Mouse (Mus musculus) limb, embryonic 15.5 days (tissue): ENCODE data around the gene Fnbp1l. TPM values are rescaled to one million over a fixed set of nuclear protein-coding genes. Genes with fewer than 3 reads are reported as not detected.

Source experiments
- ATAC-seq: fragments of 200-750 bp; cut with Nextera tagmentation; 2 replicates; pipeline ENCODE4 v1.8.0; 2017; ENCODE audit warnings: low read depth, moderate TSS enrichment; ENCODE audit not compliant: insufficient number of reproducible peaks, low FRiP score, low TSS enrichment
- H3K27ac ChIP-seq: fragments of 300-500 bp; sonication (generic); 2 replicates; pipeline ENCODE4 v1.5.1; 2015; ENCODE audit warnings: moderate library complexity, mild to moderate bottlenecking, inconsistent platforms
- H3K27me3 ChIP-seq: fragments of 300-500 bp; sonication (generic); 2 replicates; pipeline ENCODE4 v1.6.1; 2015; ENCODE audit warnings: inconsistent platforms
- H3K36me3 ChIP-seq: fragments of 300-500 bp; sonication (generic); 2 replicates; pipeline ENCODE4 v1.6.1; 2015; ENCODE audit warnings: inconsistent platforms
- H3K4me1 ChIP-seq: fragments of 300-500 bp; sonication (generic); 2 replicates; pipeline ENCODE4 v1.6.1; 2015; ENCODE audit warnings: inconsistent platforms
- H3K4me2 ChIP-seq: fragments of 300-500 bp; sonication (generic); 2 replicates; pipeline ENCODE4 v1.6.1; 2015; ENCODE audit warnings: mild to moderate bottlenecking, inconsistent platforms
- H3K4me3 ChIP-seq: fragments of 300-500 bp; sonication (generic); 2 replicates; pipeline ENCODE4 v1.5.1; 2015; ENCODE audit warnings: mild to moderate bottlenecking, inconsistent platforms
- H3K9ac ChIP-seq: fragments of 300-500 bp; sonication (generic); 2 replicates; pipeline ENCODE4 v1.6.1; 2015; ENCODE audit warnings: inconsistent platforms
- H3K9me3 ChIP-seq: fragments of 300-500 bp; sonication (generic); 2 replicates; pipeline ENCODE4 v1.6.1; 2016; ENCODE audit warnings: inconsistent platforms
- WGBS: fragments of 180-500 bp; shearing (Covaris S2); methylation state at CpG from one replicate; pipeline ENCODE4 v1.1.7; 2015; 5-methylcytosine and 5-hydroxymethylcytosine counted together
- polyA plus RNA-seq: library from polyadenylated mRNA; unstranded; fragments of >200 nt; fragmentation: Nextera tagmentation; extraction: Ambion mirVana; gene quantifications from 2 replicates; pipeline ENCODE4 v1.2.1, GENCODE M21; 2015

Gene Fnbp1l
- polyA plus RNA-seq, 1 experiment from 2014 or later: 48.9 TPM

GRCm38 (mm10) chr3:122547469-122547868 is 72.0 kb downstream of the Fnbp1l start:
- Histone ChIP-seq H3K27me3 (no peaks in the 10 kb centered on the region), H3K4me1 (no peaks in the 10 kb centered on the region), H3K9me3 (no peaks in the 10 kb centered on the region), H3K36me3 (peaks cover 32% of the 10 kb centered on the region), H3K27ac (no peak overlapping the region), H3K4me2 (no peak overlapping the region), H3K9ac (no peak overlapping the region), H3K4me3 (no peak overlapping the region)
- ATAC-seq: no peak
- 81% methylated on average over 4 of the region's 4 CpGs for WGBS

DNA sequence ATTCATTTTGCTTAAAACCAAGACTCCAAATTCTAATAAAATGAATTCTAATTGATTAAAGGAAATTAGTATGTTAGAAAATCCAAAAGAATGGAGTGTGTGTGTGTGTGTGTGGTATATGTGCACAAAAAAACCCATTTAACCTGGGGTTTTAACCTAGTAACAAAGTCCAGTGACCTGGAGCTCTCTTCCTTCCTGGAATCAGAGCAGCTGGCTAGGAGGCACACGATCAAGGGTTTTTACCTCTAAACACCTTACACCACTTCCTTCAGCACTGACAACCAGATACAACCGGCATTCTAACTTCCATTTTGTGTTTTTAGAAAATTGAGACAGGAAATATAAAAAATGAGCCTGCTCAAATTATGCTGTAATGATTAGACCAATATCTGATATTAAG is 74.2 kb downstream of the Fnbp1l start:
- no peak overlapping the region for H3K9ac ChIP-seq
- H3K27me3 ChIP-seq: no peaks in the 10 kb centered on the region
- no peaks in the 10 kb centered on the region for H3K9me3 ChIP-seq
- no peaks in the 10 kb centered on the region for H3K4me1 ChIP-seq
- no peak overlapping the region for H3K4me3 ChIP-seq
- no peak for ATAC-seq
- H3K27ac ChIP-seq: no peak overlapping the region
- H3K4me2 ChIP-seq: no peak overlapping the region
- peaks cover 50% of the 10 kb centered on the region for H3K36me3 ChIP-seq
- WGBS: 78% methylated on average over 2 of the region's 2 CpGs

DNA sequence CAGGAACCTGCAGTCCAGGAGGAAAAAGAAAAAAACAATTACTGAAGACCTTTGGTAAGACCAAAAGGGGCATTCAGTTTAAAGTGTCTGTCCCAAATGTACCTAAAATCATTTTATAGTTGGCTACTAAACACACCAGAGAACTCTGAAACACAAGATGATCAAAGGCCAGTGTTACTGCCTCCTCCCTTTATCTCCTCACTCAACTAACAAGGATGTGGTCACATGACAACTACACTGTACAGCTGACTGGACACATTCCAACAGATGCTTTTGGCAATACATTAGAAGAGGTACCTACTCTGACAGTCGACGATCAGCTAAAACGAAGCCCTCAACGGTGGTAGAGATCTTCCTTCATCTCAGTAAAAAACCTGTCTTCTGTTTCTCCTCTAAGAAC is 78.6 kb downstream of the Fnbp1l start:
- no peak for ATAC-seq
- H3K4me2 ChIP-seq: no peak overlapping the region
- H3K4me1 ChIP-seq: no peaks in the 10 kb centered on the region
- H3K36me3 ChIP-seq: peaks cover 64% of the 10 kb centered on the region
- no peak overlapping the region for H3K9ac ChIP-seq
- no peaks in the 10 kb centered on the region for H3K27me3 ChIP-seq
- no peak overlapping the region for H3K27ac ChIP-seq
- H3K4me3 ChIP-seq: no peak overlapping the region
- no peaks in the 10 kb centered on the region for H3K9me3 ChIP-seq
- 77% methylated on average over 4 of the region's 4 CpGs for WGBS

DNA sequence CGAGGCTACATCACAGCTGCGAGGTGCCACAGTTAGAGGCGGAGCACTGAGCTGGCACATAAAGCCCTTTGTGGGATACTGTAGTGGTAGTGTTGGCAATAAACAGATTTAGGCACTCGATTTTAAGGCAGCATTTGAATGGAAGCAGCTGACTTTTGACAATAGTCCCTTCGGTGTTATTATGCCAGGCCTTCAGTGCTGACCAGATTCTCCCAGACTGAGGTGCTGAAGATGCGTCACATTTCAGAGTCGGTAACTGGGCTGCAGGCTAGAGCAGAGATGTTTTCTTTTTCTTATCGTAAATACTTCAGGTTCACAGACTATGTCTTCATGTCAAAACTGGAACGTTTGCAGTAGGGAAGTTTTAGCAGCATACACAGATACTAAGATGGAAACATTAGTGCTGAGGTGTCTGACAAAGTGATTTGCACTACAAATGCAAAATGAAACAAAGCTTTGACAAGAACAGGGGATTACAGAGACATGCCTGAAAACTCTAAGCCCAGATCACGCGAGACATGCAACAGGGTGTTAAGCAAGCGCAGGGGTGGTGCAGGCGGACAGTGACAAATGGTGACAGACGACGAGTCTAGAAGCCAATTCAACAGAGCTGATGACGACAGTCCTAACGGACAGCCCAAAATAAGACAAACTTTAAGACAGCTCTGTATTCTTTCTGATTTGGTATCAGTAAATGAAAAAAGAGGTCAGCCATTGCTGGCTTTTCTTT is 79.4 kb downstream of the Fnbp1l start:
- H3K27ac ChIP-seq: no peak overlapping the region
- H3K9ac ChIP-seq: no peak overlapping the region
- no peak overlapping the region for H3K4me3 ChIP-seq
- ATAC-seq: no peak
- H3K4me2 ChIP-seq: no peak overlapping the region
- H3K27me3 ChIP-seq: no peaks in the 10 kb centered on the region
- no peaks in the 10 kb centered on the region for H3K4me1 ChIP-seq
- H3K36me3 ChIP-seq: peaks cover 62% of the 10 kb centered on the region
- 80% methylated on average over 17 of the region's 17 CpGs for WGBS
- no peaks in the 10 kb centered on the region for H3K9me3 ChIP-seq

DNA sequence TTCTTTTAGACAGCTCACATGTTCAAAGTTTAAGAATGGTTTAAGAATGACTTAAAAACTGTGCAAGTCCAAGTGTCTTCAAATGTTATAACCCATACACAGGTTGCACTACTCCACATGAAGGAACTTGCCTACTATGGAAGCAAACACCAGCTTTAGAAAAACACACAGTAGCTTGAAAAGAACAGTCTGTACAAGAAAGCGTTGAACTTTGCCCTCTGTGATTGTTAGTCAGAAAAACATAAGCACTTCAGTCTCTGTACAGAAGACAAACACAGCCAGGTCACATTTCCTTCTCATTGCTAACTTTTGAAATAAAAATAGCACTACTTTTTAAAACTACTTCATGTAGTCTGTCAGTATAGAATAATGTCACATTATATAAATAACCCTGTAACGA is 80.7 kb downstream of the Fnbp1l start:
- no peak for ATAC-seq
- WGBS: 86% methylated on average over 2 of the region's 2 CpGs
- Histone ChIP-seq H3K9me3 (no peaks in the 10 kb centered on the region), H3K9ac (no peak overlapping the region), H3K4me3 (no peak overlapping the region), H3K27me3 (no peaks in the 10 kb centered on the region), H3K36me3 (peaks cover 51% of the 10 kb centered on the region), H3K4me2 (no peak overlapping the region), H3K27ac (no peak overlapping the region), H3K4me1 (no peaks in the 10 kb centered on the region)

DNA sequence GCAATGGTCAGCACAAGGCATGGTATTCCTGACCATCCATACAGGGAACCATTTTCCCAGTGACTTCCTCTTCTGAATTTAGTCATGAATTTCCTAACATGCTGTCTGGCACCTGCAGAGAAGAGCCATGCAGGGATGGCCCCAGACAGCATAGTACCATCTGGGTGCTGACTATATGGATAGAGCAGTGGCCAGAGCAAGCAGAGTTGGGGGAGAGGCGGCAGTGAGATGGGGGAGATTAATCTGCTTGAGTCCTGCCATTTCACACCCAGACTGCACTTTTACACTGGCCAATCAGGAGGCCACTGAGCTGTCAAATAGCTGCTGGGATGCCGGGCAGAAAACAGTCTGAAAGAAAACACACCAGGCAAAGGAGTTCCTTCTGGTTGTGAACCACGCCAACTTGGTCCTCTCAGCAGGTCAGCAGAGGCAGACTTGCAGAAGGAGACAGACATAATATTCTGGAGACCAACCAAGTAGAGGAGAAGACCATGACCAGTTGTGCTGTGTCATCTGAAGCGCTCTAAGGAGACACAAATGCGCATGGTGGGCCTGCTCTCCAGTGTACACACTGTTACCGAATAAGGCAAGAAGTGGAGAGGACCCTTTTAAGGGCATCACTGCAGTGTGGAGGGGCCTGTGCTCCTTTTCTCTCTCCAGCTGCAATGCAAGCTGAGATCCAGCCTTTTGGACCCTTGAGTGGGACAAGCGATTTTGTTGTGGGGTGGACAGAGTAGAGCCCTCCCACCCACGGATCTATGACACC is 83.4 kb downstream of the Fnbp1l start:
- H3K9ac ChIP-seq: no peak overlapping the region
- no peaks in the 10 kb centered on the region for H3K9me3 ChIP-seq
- WGBS: 90% methylated on average over 8 of the region's 8 CpGs
- H3K4me1 ChIP-seq: no peaks in the 10 kb centered on the region
- ATAC-seq: no peak
- no peak overlapping the region for H3K4me3 ChIP-seq
- H3K27me3 ChIP-seq: no peaks in the 10 kb centered on the region
- peaks cover 36% of the 10 kb centered on the region for H3K36me3 ChIP-seq
- H3K27ac ChIP-seq: no peak overlapping the region
- no peak overlapping the region for H3K4me2 ChIP-seq

DNA sequence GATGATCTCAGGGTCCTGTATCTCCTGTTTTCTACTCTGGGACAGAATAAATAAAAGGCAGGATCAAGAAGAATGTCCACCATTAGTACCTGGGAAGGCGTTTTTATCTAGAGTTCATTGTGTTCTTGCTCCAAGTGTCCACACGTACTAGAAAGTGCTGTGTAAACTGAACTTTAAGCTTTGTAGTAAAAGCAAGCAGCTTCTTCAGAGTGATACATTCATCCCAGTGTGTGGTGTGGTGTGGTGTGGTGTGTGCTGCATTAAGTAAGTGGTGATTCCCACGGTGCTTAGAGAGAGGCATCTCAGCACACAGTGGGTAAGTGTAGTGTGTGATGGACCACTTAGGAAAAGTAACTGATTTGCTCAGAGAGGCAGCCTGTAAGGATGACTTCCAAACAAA is 91.0 kb downstream of the Fnbp1l start:
- peaks cover 6% of the 10 kb centered on the region for H3K36me3 ChIP-seq
- 82% methylated on average over 3 of the region's 3 CpGs for WGBS
- H3K4me1 ChIP-seq: no peaks in the 10 kb centered on the region
- no peaks in the 10 kb centered on the region for H3K9me3 ChIP-seq
- no peak overlapping the region for H3K9ac ChIP-seq
- H3K27ac ChIP-seq: no peak overlapping the region
- no peaks in the 10 kb centered on the region for H3K27me3 ChIP-seq
- ATAC-seq: no peak
- H3K4me2 ChIP-seq: no peak overlapping the region
- H3K4me3 ChIP-seq: no peak overlapping the region

- H3K9me3 ChIP-seq: no peaks in the 10 kb centered on the region
- ATAC-seq: no peak
- no peak overlapping the region for H3K4me2 ChIP-seq
- H3K27ac ChIP-seq: no peak overlapping the region
- 39% methylated on average over 1 of the region's 1 CpGs for whole genome bisulfite sequencing
- no peaks in the 10 kb centered on the region; the same call in 1 of the 2 replicates for H3K27me3 ChIP-seq
- H3K36me3 ChIP-seq: no peaks in the 10 kb centered on the region
- peaks cover 34% of the 10 kb centered on the region for H3K4me1 ChIP-seq
- H3K4me3 ChIP-seq: no peak overlapping the region
- no peak overlapping the region for H3K9ac ChIP-seq
These were observed 98.2 kb downstream of the Fnbp1l start for GRCm38 (mm10) chr3:122521294-122521693.

DNA sequence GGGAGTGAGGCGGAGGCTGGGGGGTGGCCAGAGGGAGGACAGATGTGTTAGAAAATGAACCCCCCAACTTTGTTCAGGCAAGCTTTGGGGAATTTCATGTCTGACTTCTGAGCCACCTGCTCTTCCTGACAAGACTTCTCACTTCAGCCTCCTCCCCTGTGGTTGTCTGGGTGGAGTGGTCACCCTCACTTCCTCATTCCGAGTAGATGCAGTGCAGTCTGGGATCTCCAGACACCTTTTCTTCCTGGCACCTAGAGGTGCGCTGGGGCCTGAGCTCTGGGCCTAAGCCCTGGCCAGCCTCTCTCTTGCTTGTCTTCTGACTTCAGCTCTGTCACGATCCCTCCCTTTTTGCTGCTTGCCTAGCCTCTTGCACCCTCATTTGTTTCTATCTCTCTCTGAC is 98.6 kb downstream of the Fnbp1l start:
- 86% methylated on average over 4 of the region's 4 CpGs for WGBS
- H3K9ac ChIP-seq: no peak overlapping the region
- no peak for ATAC-seq
- no peak overlapping the region for H3K4me2 ChIP-seq
- no peak overlapping the region for H3K4me3 ChIP-seq
- no peak overlapping the region for H3K27ac ChIP-seq
- H3K9me3 ChIP-seq: no peaks in the 10 kb centered on the region
- peaks cover 37% of the 10 kb centered on the region for H3K4me1 ChIP-seq
- H3K36me3 ChIP-seq: no peaks in the 10 kb centered on the region
- peaks cover 4% of the 10 kb centered on the region for H3K27me3 ChIP-seq

- H3K4me1 ChIP-seq: peaks cover 42% of the 10 kb centered on the region
- H3K4me2 ChIP-seq: no peak overlapping the region
- no peaks in the 10 kb centered on the region for H3K9me3 ChIP-seq
- H3K36me3 ChIP-seq: no peaks in the 10 kb centered on the region
- H3K27ac ChIP-seq: no peak overlapping the region
- ATAC-seq: no peak
- peaks cover 6% of the 10 kb centered on the region for H3K27me3 ChIP-seq
- no peak overlapping the region for H3K4me3 ChIP-seq
- WGBS: 51% methylated on average over 3 of the region's 3 CpGs
- no peak overlapping the region for H3K9ac ChIP-seq
These were observed 99.2 kb downstream of the Fnbp1l start for GRCm38 (mm10) chr3:122520365-122520764.

DNA sequence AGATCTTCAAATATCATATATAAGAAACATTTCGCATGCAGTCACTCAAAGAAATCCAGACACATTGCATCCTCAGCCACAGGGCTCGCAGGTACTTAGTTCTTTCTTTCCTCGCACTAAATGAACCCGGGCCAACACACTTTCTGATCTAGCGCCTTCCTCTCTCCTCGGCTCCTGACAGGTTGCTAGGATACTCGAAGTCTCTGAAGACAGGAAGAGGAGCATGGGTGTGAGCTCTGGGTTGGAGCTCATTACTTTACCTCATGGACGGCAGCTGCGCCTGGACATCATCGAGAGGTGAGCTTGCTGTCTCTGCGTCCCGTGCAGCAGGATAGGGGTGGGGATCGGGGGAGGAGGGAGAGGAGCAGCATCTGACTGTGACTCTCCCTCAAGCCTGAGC is 100.4 kb downstream of the Fnbp1l start:
- H3K27me3 ChIP-seq: peaks cover 6% of the 10 kb centered on the region
- H3K9me3 ChIP-seq: no peaks in the 10 kb centered on the region
- peaks cover 49% of the 10 kb centered on the region for H3K4me1 ChIP-seq
- no peak overlapping the region for H3K27ac ChIP-seq
- peak overlapping the region; percentile 30 for H3K4me2 ChIP-seq
- 0 out of 2 replicates have a peak overlapping the region, but pooled peaks have one; percentile 0 for H3K4me3 ChIP-seq
- H3K36me3 ChIP-seq: no peaks in the 10 kb centered on the region
- H3K9ac ChIP-seq: no peak overlapping the region
- ATAC-seq: no peak
- 35% methylated on average over 13 of the region's 13 CpGs for WGBS

- H3K9ac ChIP-seq: no peak overlapping the region
- peak overlapping the region; percentile 30; the same call in 1 of the 2 replicates for H3K4me2 ChIP-seq
- H3K36me3 ChIP-seq: no peaks in the 10 kb centered on the region
- no peaks in the 10 kb centered on the region for H3K9me3 ChIP-seq
- WGBS: 14% methylated on average over 9 of the region's 9 CpGs
- H3K4me1 ChIP-seq: peaks cover 49% of the 10 kb centered on the region
- ATAC-seq: peak; percentile 90
- H3K4me3 ChIP-seq: no peak overlapping the region
- H3K27ac ChIP-seq: peak overlapping the region; percentile 65
- peaks cover 6% of the 10 kb centered on the region for H3K27me3 ChIP-seq
These were observed 101.2 kb downstream of the Fnbp1l start for GRCm38 (mm10) chr3:122518231-122518736.
